ENCODE assay signal across 19 mouse cellular contexts in the genomic region with DNA sequence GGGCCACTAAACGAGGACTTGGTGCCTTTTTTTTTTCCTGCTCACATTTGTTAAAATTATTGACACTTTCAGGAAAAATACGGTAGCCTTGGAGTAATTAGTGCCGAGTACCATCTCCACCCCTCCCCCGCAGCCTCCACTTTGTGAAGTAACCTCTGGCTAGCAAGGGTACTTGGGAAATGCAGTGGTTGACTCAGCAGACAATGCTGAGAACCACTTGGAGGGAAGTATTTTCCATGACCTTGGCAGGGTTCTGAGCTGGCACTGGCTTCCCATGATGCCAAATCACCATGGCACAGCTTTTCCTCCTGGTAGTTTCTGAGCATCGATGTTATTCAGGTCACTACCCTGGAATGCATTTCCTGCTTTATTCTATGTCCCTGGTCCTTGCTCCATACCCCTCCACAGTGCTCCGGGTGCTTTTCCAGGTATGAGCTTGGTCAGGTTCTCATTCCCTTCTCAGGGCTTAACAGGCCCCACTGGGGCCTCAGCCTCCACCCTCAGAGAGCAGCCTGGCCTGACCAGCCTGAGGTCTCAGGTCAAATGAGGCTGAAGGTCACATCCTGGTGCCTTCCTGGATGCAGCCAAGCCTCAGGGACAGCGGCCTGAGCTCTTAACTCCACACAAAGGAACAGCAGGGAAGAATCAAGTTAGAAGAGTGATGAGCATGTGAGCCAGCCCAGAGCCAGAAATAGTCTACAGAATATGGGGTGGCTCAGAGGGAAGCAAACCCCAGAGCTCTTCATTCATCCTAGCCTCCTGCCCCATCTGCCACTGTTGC. TPM values are rescaled to one million over a fixed set of nuclear protein-coding genes. Genes with fewer than 3 reads are reported as not detected.
A peak's percentile ranks its signal among the peaks of the same experiment; 100 is the strongest.
DNase-seq lines count a peak whose midpoint lies in the region; ATAC-seq and TF ChIP-seq lines count a peak whose summit lies in the region.
"Had no signal": no experiment of that assay in that cellular context is flagged by ENCODE, and none has a peak within 500 bp of the region (broad histone marks: within the 10 kb centered on the region; RNA-seq: fewer than 3 reads in every experiment).

No protein-coding gene starts in this region.

- H3K9me3 ChIP-seq in kidney, embryonic 16.5 days (ENCODE audit: low read length): no peaks in the 10 kb centered on the region
- H3K9me3 ChIP-seq in ES-E14 (ENCODE audit: control insufficient read depth, insufficient read depth, low read depth, low read length): no peaks in the 10 kb centered on the region
- no peaks in the 10 kb centered on the region for H3K9me3 ChIP-seq in embryonic facial prominence, embryonic 10.5 days
- H3K9me3 ChIP-seq in midbrain, postnatal 0 days (ENCODE audit: low read length): no peaks in the 10 kb centered on the region
- H3K9me3 ChIP-seq: embryonic facial prominence, embryonic 15.5 days; hindbrain, embryonic 15.5 days; liver, embryonic 13.5 days; midbrain, embryonic 13.5 days had no signal

- in situ Hi-C loops in ES-E14 (cut with MboI; ENCODE audit: low sequenced_read_pairs in 2 of 2, unreplicated experiment in 2 of 2): no loop called here

- no peak overlapping the region for H3K9ac ChIP-seq in kidney, embryonic 16.5 days (replicated peaks; ENCODE audit: low read length)
- no peak overlapping the region for H3K9ac ChIP-seq in ES-E14 (ENCODE audit: insufficient read depth, low read depth, low read length, poor library complexity, severe bottlenecking)
- no peak overlapping the region for H3K9ac ChIP-seq in midbrain, postnatal 0 days (replicated peaks; ENCODE audit: low read length, poor library complexity, severe bottlenecking)
- H3K9ac ChIP-seq: embryonic facial prominence, embryonic 15.5 days; hindbrain, embryonic 15.5 days; liver, embryonic 13.5 days; midbrain, embryonic 13.5 days had no signal

- peaks cover 6% of the 10 kb centered on the region; the same call in 1 of the 2 replicates for H3K4me1 ChIP-seq in kidney, adult 2 months (ENCODE audit: control insufficient read depth, insufficient read depth, low read length)
- H3K4me1 ChIP-seq in kidney, embryonic 16.5 days (ENCODE audit: insufficient read depth, low read length): no peaks in the 10 kb centered on the region
- peaks cover 9 to 32% of the 10 kb centered on the region in 2 experiments; a peak in 3 of 4 replicates for H3K4me1 ChIP-seq in ES-E14 (ENCODE audit: control insufficient read depth in 2 of 2, insufficient read depth in 2 of 2, low read length in 2 of 2, poor library complexity in 1 of 2)
- H3K4me1 ChIP-seq in embryonic facial prominence, embryonic 10.5 days: peaks cover 32% of the 10 kb centered on the region
- no peaks in the 10 kb centered on the region for H3K4me1 ChIP-seq in midbrain, postnatal 0 days (ENCODE audit: insufficient read depth, low read length)

- ATAC-seq in kidney, embryonic 16.5 days (ENCODE audit: low FRiP score, low TSS enrichment): no peak
- no peak for ATAC-seq in midbrain, postnatal 0 days (ENCODE audit: low FRiP score)
- ATAC-seq: activated CD4-positive, CD25-positive, alpha-beta regulatory T cell, adult 4 months; midbrain, embryonic 13.5 days had no signal

- no peak for TF ChIP-seq CTCF in kidney, adult 2 months (conservative IDR thresholded peaks at IDR 0.05; ENCODE audit: insufficient read depth, insufficient read length, low read depth, low read length)
- no peak for TF ChIP-seq CTCF in midbrain, postnatal 0 days (IDR thresholded peaks at IDR 0.05)

- DNase-seq in kidney, adult 2 months: peak; percentile 27
- DNase-seq in ES-E14 (ENCODE audit: low read depth, low spot score) (peak; percentile 31), adipocyte (ENCODE audit: low spot score) (peak; percentile 16)
- DNase-seq in embryonic facial prominence, embryonic 10.5 days (ENCODE audit: low spot score): no peak
- no peak for DNase-seq in frontal cortex, postnatal 36 days (ENCODE audit: low spot score in 2 of 2)
- no peak for DNase-seq in right cerebral cortex, postnatal 10 days (ENCODE audit: low spot score in 2 of 2)
- no peak for DNase-seq in midbrain, postnatal 0 days (ENCODE audit: low spot score)
- DNase-seq: heart, adult 18-20 months; heart, postnatal 10 days; kidney, adult 8-10 months; left cerebral cortex, postnatal 4 days; liver, embryonic 13.5 days; lung, postnatal 10 days; thymus, postnatal 36 days had no signal

- H3K27ac ChIP-seq in kidney, adult 2 months (ENCODE audit: insufficient read depth, low read depth, low read length): no peak overlapping the region
- H3K27ac ChIP-seq in kidney, embryonic 16.5 days (ENCODE audit: low read length): no peak overlapping the region
- H3K27ac ChIP-seq in ES-E14 (ENCODE audit: insufficient read depth, low read depth, low read length, poor library complexity, severe bottlenecking): peak overlapping the region; percentile 27
- peak overlapping the region; percentile 55 for H3K27ac ChIP-seq in embryonic facial prominence, embryonic 10.5 days (replicated peaks)
- H3K27ac ChIP-seq in midbrain, postnatal 0 days (ENCODE audit: low read depth, low read length): no peak overlapping the region
- H3K27ac ChIP-seq: embryonic facial prominence, embryonic 15.5 days; hindbrain, embryonic 15.5 days; liver, embryonic 13.5 days had no signal

- H3K27me3 ChIP-seq in kidney, adult 2 months (replicated peaks; ENCODE audit: control insufficient read depth, insufficient read depth, low read length): no peaks in the 10 kb centered on the region
- H3K27me3 ChIP-seq in kidney, embryonic 16.5 days (ENCODE audit: insufficient read depth, low read length): no peaks in the 10 kb centered on the region
- H3K27me3 ChIP-seq in embryonic facial prominence, embryonic 10.5 days (replicated peaks; ENCODE audit: low read depth, poor library complexity, severe bottlenecking): no peaks in the 10 kb centered on the region
- no peaks in the 10 kb centered on the region for H3K27me3 ChIP-seq in midbrain, postnatal 0 days (ENCODE audit: insufficient read depth, low read length)
- H3K27me3 ChIP-seq: embryonic facial prominence, embryonic 15.5 days; liver, embryonic 13.5 days had no signal

- H3K36me3 ChIP-seq in kidney, adult 2 months (ENCODE audit: control insufficient read depth, insufficient read depth, low read length): no peaks in the 10 kb centered on the region
- 0 out of 2 replicates have a peak, but pooled peaks cover 3% of the 10 kb centered on the region for H3K36me3 ChIP-seq in kidney, embryonic 16.5 days (ENCODE audit: insufficient read depth, low read length)
- H3K36me3 ChIP-seq in ES-E14 (ENCODE audit: control insufficient read depth, insufficient read depth, low read length, poor library complexity, severe bottlenecking): peaks cover 8% of the 10 kb centered on the region; the same call in 1 of the 2 replicates
- peaks cover 33% of the 10 kb centered on the region for H3K36me3 ChIP-seq in embryonic facial prominence, embryonic 10.5 days (replicated peaks)
- 0 out of 2 replicates have a peak, but pooled peaks cover 3% of the 10 kb centered on the region for H3K36me3 ChIP-seq in midbrain, postnatal 0 days (ENCODE audit: insufficient read depth, low read length)
- H3K36me3 ChIP-seq: hindbrain, embryonic 15.5 days had no signal

- WGBS in kidney, adult 2 months: 57% methylated on average over 7 of the region's 7 CpGs
- WGBS in kidney, embryonic 16.5 days: 77% methylated on average over 7 of the region's 7 CpGs
- WGBS in embryonic facial prominence, embryonic 10.5 days: 59% methylated on average over 7 of the region's 7 CpGs
- 72% methylated on average over 7 of the region's 7 CpGs for WGBS in midbrain, postnatal 0 days

- no peak for TF ChIP-seq POLR2A in kidney, adult 2 months (IDR thresholded peaks at IDR 0.05; ENCODE audit: low read depth, low read length)

- H3K4me2 ChIP-seq in kidney, embryonic 16.5 days (replicated peaks; ENCODE audit: low read depth, low read length): no peak overlapping the region
- no peak overlapping the region for H3K4me2 ChIP-seq in midbrain, postnatal 0 days (ENCODE audit: low read depth, low read length, poor library complexity, severe bottlenecking)
- H3K4me2 ChIP-seq: embryonic facial prominence, embryonic 15.5 days; hindbrain, embryonic 15.5 days; liver, embryonic 13.5 days; midbrain, embryonic 13.5 days had no signal

- H3K4me3 ChIP-seq in kidney, adult 2 months (ENCODE audit: insufficient read depth, low read depth, low read length): no peak overlapping the region
- no peak overlapping the region for H3K4me3 ChIP-seq in kidney, embryonic 16.5 days (ENCODE audit: low read length)
- no peak overlapping the region for H3K4me3 ChIP-seq in ES-E14 (ENCODE audit: insufficient read depth in 1 of 2, low read depth in 1 of 2, low read length in 2 of 2, poor library complexity in 1 of 2, severe bottlenecking in 1 of 2)
- no peak overlapping the region for H3K4me3 ChIP-seq in embryonic facial prominence, embryonic 10.5 days
- no peak overlapping the region for H3K4me3 ChIP-seq in midbrain, postnatal 0 days (ENCODE audit: low read depth, low read length)
- H3K4me3 ChIP-seq: embryonic facial prominence, embryonic 15.5 days; hindbrain, embryonic 15.5 days; liver, embryonic 13.5 days; midbrain, embryonic 13.5 days had no signal

TF ChIP-seq in ES-E14, 5 proteins besides CTCF, POLR2A, EP300 and RAD21:
- no peak for TF ChIP-seq ZC3H11A (IDR thresholded peaks at IDR 0.05; ENCODE audit: borderline replicate concordance, low read depth, low read length)
- 0 out of 2 replicates have a peak, but pooled peaks have one; percentile 35 for TF ChIP-seq MAFK (IDR thresholded peaks at IDR 0.05; ENCODE audit: insufficient read depth, low read depth, low read length)

RNA-seq across cellular contexts. Expression of gene Vsx2, which starts 35.7 kb away (rescaled TPM):
- not detected in 2 replicates for polyA plus RNA-seq in kidney, adult 2 months (2012; rRNA removed)
- polyA plus RNA-seq in kidney, embryonic 16.5 days (2015; fragmentation: Nextera tagmentation; extraction: Ambion mirVana): not detected in 2 replicates
- total RNA-seq in ES-E14 (2012; rRNA removed): 0.05 TPM in 1 of 2 replicates, not detected in the other
- 2.8 and 3.2 TPM in 2 replicates for polyA plus RNA-seq in embryonic facial prominence, embryonic 10.5 days (2016; fragmentation: Nextera tagmentation; extraction: Ambion mirVana)
- 1.8 and 3.0 TPM in 2 replicates for total RNA-seq in midbrain, postnatal 0 days (2014; rRNA removed)
- polyA plus RNA-seq in midbrain, postnatal 0 days (2015; fragmentation: Nextera tagmentation; extraction: Ambion mirVana): 0.83 and 1.2 TPM in 2 replicates
- total RNA-seq: heart, adult 18-20 months; heart, postnatal 10 days; left cerebral cortex, postnatal 4 days had no signal
- polyA plus RNA-seq: activated CD4-positive, CD25-positive, alpha-beta regulatory T cell, adult 4 months; liver, embryonic 13.5 days had no signal

Comparison
In these comparisons a context has a peak if more than half of its experiments do, and no peak if none do; other contexts are left out.
1. DNase-seq: peak in kidney, adult 2 months (single experiment), ES-E14 (single experiment) and adipocyte (single experiment); none in embryonic facial prominence, embryonic 10.5 days (single experiment), frontal cortex, postnatal 36 days (0 of 2), right cerebral cortex, postnatal 10 days (0 of 2) and midbrain, postnatal 0 days (single experiment).
2. H3K27ac ChIP-seq: peak in ES-E14 (single experiment) and embryonic facial prominence, embryonic 10.5 days (single experiment); none in kidney, adult 2 months (single experiment), kidney, embryonic 16.5 days (single experiment) and midbrain, postnatal 0 days (single experiment).